Mouse (Mus musculus): ENCODE data around the gene Opcml. TPM values are rescaled to one million over a fixed set of nuclear protein-coding genes. Genes with fewer than 3 reads are reported as not detected.

The Opcml gene
- polyA plus RNA-seq, 1 experiment from 2014 or later = 1.8 TPM

- no peak overlapping the region for H3K9ac ChIP-seq
- H3K27ac ChIP-seq (replicated peaks) = no peak overlapping the region
- no peak overlapping the region for H3K4me2 ChIP-seq
- no peaks in the 10 kb centered on the region for H3K36me3 ChIP-seq
- H3K4me3 ChIP-seq = no peak overlapping the region
- H3K27me3 ChIP-seq (replicated peaks) = peaks cover 5% of the 10 kb centered on the region; the same call in 1 of the 2 replicates
- no peak for ATAC-seq (ENCODE audit: extremely low read depth, insufficient number of reproducible peaks, low FRiP score, low TSS enrichment)
- no peaks in the 10 kb centered on the region for H3K4me1 ChIP-seq
- H3K9me3 ChIP-seq = no peaks in the 10 kb centered on the region
- 19% methylated on average over 7 of the region's 7 CpGs for WGBS
Measured at GRCm38 (mm10) chr9:28261078-28261753, 470.6 kb downstream of the Opcml start.

GRCm38 (mm10) chr9:28262021-28262420 lies 471.4 kb downstream of the Opcml start:
- H3K27me3 ChIP-seq (replicated peaks) = peaks cover 5% of the 10 kb centered on the region; the same call in 1 of the 2 replicates
- no peak overlapping the region for H3K4me2 ChIP-seq
- H3K27ac ChIP-seq (replicated peaks) = no peak overlapping the region
- H3K9me3 ChIP-seq = no peaks in the 10 kb centered on the region
- no peaks in the 10 kb centered on the region for H3K4me1 ChIP-seq
- H3K36me3 ChIP-seq = no peaks in the 10 kb centered on the region
- no peak overlapping the region for H3K4me3 ChIP-seq
- no peak for ATAC-seq (ENCODE audit: extremely low read depth, insufficient number of reproducible peaks, low FRiP score, low TSS enrichment)
- H3K9ac ChIP-seq = no peak overlapping the region
- WGBS = 58% methylated on average over 1 of the region's 1 CpGs

GRCm38 (mm10) chr9:28262896-28263295 lies 472.3 kb downstream of the Opcml start:
- Histone ChIP-seq H3K27me3 (replicated peaks) (peaks cover 5% of the 10 kb centered on the region; the same call in 1 of the 2 replicates), H3K9ac (no peak overlapping the region), H3K36me3 (no peaks in the 10 kb centered on the region), H3K9me3 (no peaks in the 10 kb centered on the region), H3K4me2 (no peak overlapping the region), H3K4me1 (no peaks in the 10 kb centered on the region), H3K4me3 (no peak overlapping the region), H3K27ac (replicated peaks) (no peak overlapping the region)
- no peak for ATAC-seq (ENCODE audit: extremely low read depth, insufficient number of reproducible peaks, low FRiP score, low TSS enrichment)
- 64% methylated on average over 2 of the region's 2 CpGs for WGBS

GRCm38 (mm10) chr9:28264761-28265160 lies 474.2 kb downstream of the Opcml start:
- ATAC-seq (ENCODE audit: extremely low read depth, insufficient number of reproducible peaks, low FRiP score, low TSS enrichment) = no peak
- WGBS = 36% methylated on average over 6 of the region's 6 CpGs

GRCm38 (mm10) chr9:28273816-28274215 lies 483.2 kb downstream of the Opcml start:
- Histone ChIP-seq H3K9me3 (no peaks in the 10 kb centered on the region; the same call in 1 of the 2 replicates), H3K4me1 (peaks cover 4% of the 10 kb centered on the region; the same call in 1 of the 2 replicates), H3K4me2 (no peak overlapping the region), H3K27ac (replicated peaks) (no peak overlapping the region), H3K9ac (no peak overlapping the region), H3K36me3 (no peaks in the 10 kb centered on the region), H3K4me3 (no peak overlapping the region), H3K27me3 (replicated peaks) (no peaks in the 10 kb centered on the region)
- WGBS = 68% methylated on average over 2 of the region's 2 CpGs
- ATAC-seq (ENCODE audit: extremely low read depth, insufficient number of reproducible peaks, low FRiP score, low TSS enrichment) = no peak

More at GRCm38 (mm10) chr9:28264761-28265160, 474.2 kb downstream of the Opcml start:
- Histone ChIP-seq H3K36me3 (no peaks in the 10 kb centered on the region), H3K4me2 (no peak overlapping the region), H3K9me3 (no peaks in the 10 kb centered on the region), H3K4me3 (no peak overlapping the region), H3K9ac (no peak overlapping the region), H3K27me3 (replicated peaks) (no peaks in the 10 kb centered on the region), H3K4me1 (no peaks in the 10 kb centered on the region), H3K27ac (replicated peaks) (no peak overlapping the region)

- H3K9me3 ChIP-seq = no peaks in the 10 kb centered on the region; the same call in 1 of the 2 replicates
- H3K27ac ChIP-seq (replicated peaks) = no peak overlapping the region
- no peak overlapping the region for H3K4me3 ChIP-seq
- no peak overlapping the region for H3K9ac ChIP-seq
- ATAC-seq (ENCODE audit: extremely low read depth, insufficient number of reproducible peaks, low FRiP score, low TSS enrichment) = no peak
- 40% methylated on average over 2 of the region's 2 CpGs for WGBS
- no peaks in the 10 kb centered on the region for H3K36me3 ChIP-seq
- peaks cover 22% of the 10 kb centered on the region for H3K4me1 ChIP-seq
- H3K4me2 ChIP-seq = no peak overlapping the region
- H3K27me3 ChIP-seq (replicated peaks) = no peaks in the 10 kb centered on the region
Measured at GRCm38 (mm10) chr9:28278555-28278954, 488.0 kb downstream of the Opcml start.

GRCm38 (mm10) chr9:28281025-28281424 lies 490.4 kb downstream of the Opcml start:
- Histone ChIP-seq H3K36me3 (no peaks in the 10 kb centered on the region), H3K27ac (replicated peaks) (no peak overlapping the region), H3K27me3 (replicated peaks) (no peaks in the 10 kb centered on the region), H3K4me1 (peaks cover 22% of the 10 kb centered on the region), H3K9me3 (no peaks in the 10 kb centered on the region; the same call in 1 of the 2 replicates), H3K4me2 (no peak overlapping the region), H3K9ac (no peak overlapping the region), H3K4me3 (no peak overlapping the region)
- ATAC-seq (ENCODE audit: extremely low read depth, insufficient number of reproducible peaks, low FRiP score, low TSS enrichment) = no peak
- WGBS = 19% methylated on average over 3 of the region's 3 CpGs

GRCm38 (mm10) chr9:28281571-28281970 lies 491.0 kb downstream of the Opcml start:
- no peaks in the 10 kb centered on the region for H3K27me3 ChIP-seq (replicated peaks)
- H3K4me1 ChIP-seq = peaks cover 22% of the 10 kb centered on the region
- no peaks in the 10 kb centered on the region; the same call in 1 of the 2 replicates for H3K9me3 ChIP-seq
- no peak overlapping the region for H3K4me3 ChIP-seq
- no peak for ATAC-seq (ENCODE audit: extremely low read depth, insufficient number of reproducible peaks, low FRiP score, low TSS enrichment)
- no peak overlapping the region for H3K9ac ChIP-seq
- 39% methylated on average over 3 of the region's 3 CpGs for WGBS
- H3K27ac ChIP-seq (replicated peaks) = no peak overlapping the region
- no peaks in the 10 kb centered on the region for H3K36me3 ChIP-seq
- H3K4me2 ChIP-seq = no peak overlapping the region

- WGBS = 77% methylated on average over 3 of the region's 3 CpGs
- ATAC-seq (ENCODE audit: extremely low read depth, insufficient number of reproducible peaks, low FRiP score, low TSS enrichment) = no peak
- H3K9ac ChIP-seq = no peak overlapping the region
- no peak overlapping the region for H3K27ac ChIP-seq (replicated peaks)
- H3K4me1 ChIP-seq = peaks cover 27% of the 10 kb centered on the region
- no peaks in the 10 kb centered on the region for H3K27me3 ChIP-seq (replicated peaks)
- no peak overlapping the region for H3K4me3 ChIP-seq
- no peaks in the 10 kb centered on the region for H3K9me3 ChIP-seq
- no peaks in the 10 kb centered on the region for H3K36me3 ChIP-seq
- no peak overlapping the region for H3K4me2 ChIP-seq
Measured at GRCm38 (mm10) chr9:28285016-28285415, 494.4 kb downstream of the Opcml start.

GRCm38 (mm10) chr9:28286384-28286783 lies 495.8 kb downstream of the Opcml start:
- Histone ChIP-seq H3K27ac (replicated peaks) (no peak overlapping the region), H3K36me3 (no peaks in the 10 kb centered on the region), H3K4me3 (no peak overlapping the region), H3K4me1 (peaks cover 19% of the 10 kb centered on the region), H3K9ac (no peak overlapping the region), H3K9me3 (no peaks in the 10 kb centered on the region), H3K4me2 (no peak overlapping the region), H3K27me3 (replicated peaks) (no peaks in the 10 kb centered on the region)
- 64% methylated on average over 7 of the region's 7 CpGs for WGBS
- no peak for ATAC-seq (ENCODE audit: extremely low read depth, insufficient number of reproducible peaks, low FRiP score, low TSS enrichment)

GRCm38 (mm10) chr9:28287485-28287884 lies 496.9 kb downstream of the Opcml start:
- no peaks in the 10 kb centered on the region for H3K27me3 ChIP-seq (replicated peaks)
- H3K36me3 ChIP-seq = no peaks in the 10 kb centered on the region
- H3K4me3 ChIP-seq = no peak overlapping the region
- ATAC-seq (ENCODE audit: extremely low read depth, insufficient number of reproducible peaks, low FRiP score, low TSS enrichment) = no peak
- H3K4me1 ChIP-seq = peaks cover 9% of the 10 kb centered on the region
- no peak overlapping the region for H3K9ac ChIP-seq
- no peaks in the 10 kb centered on the region for H3K9me3 ChIP-seq
- no peak overlapping the region for H3K4me2 ChIP-seq
- WGBS = 75% methylated on average over 2 of the region's 2 CpGs
- no peak overlapping the region for H3K27ac ChIP-seq (replicated peaks)

Measured in heart, embryonic 13.5 days (tissue).